Mouse (Mus musculus): ENCODE results near the gene Abcc8.
A peak's percentile ranks its signal among the peaks of the same experiment; 100 is the strongest.

Gene Abcc8

DNA sequence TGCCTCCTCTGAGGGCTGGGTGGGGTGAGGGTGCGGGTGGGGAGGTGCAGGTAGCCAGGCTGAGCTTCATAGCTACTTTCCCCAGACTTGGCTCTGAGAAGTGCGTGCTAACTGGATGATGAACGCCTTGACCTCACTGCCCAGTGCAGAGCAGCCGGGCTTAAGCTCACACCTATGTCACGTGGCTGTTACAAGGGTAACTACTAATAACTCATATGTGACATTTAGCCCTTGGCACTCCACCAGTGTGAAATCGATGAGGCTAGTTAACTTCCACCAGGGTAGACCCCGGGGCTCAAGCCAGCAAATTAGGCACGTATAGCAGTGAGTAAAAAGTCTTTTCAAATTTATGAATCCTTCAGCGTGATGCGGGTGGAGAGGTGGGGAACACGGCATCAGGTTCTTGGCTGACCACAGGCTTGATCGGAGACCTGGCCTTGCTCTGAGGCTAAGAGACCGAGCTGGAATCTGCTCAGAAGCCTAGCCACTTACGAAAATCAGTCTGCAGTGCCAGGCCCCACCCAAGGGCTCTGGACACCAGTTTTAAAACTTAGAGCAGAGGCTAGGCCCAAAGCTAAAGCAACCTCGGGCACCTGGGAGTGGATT is 68.5 kb downstream of the Abcc8 start:
- peak in 1 of 2 experiments; percentile 81 for DNase-seq (ENCODE audit: inconsistent age in 2 of 2, low spot score in 1 of 2)

DNA sequence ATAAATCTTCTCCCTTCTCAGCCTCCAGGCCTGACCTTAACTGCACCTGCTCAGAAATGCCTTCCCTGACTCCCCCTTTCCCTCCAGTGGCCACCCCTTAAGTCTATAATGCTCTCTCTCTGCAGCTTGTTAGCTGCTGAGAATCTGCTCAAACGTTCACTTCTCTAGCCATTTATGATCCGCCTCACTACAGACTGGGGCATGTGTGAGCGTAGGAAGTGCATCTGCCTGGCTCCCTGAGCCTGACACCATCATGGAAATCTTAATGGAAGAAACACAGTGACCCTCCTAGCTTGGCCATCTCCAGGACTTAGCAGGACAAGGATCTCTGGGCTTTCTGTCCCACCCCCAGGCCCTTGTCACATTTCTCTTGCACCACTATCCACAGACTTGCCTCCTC is 69.8 kb downstream of the Abcc8 start:
- no peak for DNase-seq (ENCODE audit: inconsistent age in 2 of 2, low spot score in 1 of 2)

DNA sequence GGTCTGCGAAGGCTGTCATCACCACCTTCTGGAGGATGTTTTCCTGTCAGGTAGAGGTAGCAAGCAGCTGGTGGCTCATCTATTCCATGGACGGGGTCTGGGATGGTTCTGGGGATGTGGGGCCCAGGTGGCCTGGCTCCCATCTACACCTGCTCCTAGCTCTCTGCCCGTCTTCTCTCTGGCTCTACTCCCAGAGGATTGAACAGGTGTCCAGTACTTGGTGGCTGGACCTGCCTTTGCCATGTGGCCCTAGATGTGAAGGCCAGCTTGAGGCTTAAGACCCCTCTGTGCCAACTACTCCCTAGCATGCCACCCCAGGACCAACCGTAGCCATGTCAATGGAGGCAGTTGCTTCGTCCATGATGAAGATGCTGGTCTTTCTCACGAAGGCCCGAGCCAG is 74.3 kb downstream of the Abcc8 start:
- no peak for DNase-seq (ENCODE audit: inconsistent age in 2 of 2, low spot score in 1 of 2)

DNA sequence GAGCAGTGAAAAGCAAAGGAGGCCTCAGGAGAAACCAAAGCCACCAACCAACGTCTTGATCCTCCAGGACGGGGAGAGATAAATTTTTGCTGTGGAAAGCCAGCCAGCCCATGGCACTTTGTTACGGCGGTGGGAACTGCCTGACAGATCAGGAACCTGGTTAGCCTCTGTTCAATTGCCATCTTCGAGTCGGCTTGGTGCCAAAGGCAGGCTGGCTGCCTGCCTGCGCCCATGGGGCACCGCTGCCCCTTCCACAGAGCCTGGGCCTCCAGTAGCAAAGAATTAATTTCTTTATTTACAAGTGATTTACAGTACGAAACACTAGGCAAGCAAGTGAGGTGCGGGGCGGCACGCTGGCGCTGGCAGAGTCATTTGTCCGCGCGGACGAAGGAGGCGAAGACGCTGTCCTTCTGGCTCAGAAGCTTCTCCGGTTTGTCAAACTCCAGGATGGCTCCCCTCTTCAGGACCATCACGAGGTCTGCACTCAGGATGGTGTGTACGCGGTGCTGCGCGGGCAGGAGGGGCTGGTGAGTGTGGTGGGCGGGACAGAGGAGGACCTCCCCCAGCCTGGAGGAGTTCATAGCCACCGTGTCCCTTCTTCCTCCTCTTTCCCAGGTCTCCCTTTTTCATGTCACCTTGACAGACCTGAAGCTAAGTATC is 75.4 kb downstream of the Abcc8 start:
- DNase-seq (ENCODE audit: inconsistent age in 2 of 2, low spot score in 1 of 2), result no peak

DNA sequence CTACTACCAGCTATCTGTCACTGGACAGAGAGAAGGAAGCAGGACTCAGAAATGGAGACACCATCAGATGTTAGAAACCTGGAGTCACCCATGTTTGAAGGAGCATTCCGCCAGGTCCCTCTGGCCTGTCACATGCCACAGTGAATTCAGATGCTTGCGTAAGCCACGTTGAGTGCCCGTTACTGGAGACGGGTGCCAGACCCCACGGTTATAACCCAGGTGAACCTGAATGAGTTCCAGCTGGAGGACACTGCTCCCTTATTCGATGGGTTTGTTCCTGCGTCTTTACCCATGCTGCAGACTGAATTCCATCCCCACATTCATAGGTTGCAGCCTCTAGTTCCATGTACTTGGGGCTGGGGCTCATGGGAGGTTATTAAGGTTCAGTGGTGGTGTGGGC is 76.1 kb downstream of the Abcc8 start:
- DNase-seq (ENCODE audit: inconsistent age in 2 of 2, low spot score in 1 of 2), result no peak

DNA sequence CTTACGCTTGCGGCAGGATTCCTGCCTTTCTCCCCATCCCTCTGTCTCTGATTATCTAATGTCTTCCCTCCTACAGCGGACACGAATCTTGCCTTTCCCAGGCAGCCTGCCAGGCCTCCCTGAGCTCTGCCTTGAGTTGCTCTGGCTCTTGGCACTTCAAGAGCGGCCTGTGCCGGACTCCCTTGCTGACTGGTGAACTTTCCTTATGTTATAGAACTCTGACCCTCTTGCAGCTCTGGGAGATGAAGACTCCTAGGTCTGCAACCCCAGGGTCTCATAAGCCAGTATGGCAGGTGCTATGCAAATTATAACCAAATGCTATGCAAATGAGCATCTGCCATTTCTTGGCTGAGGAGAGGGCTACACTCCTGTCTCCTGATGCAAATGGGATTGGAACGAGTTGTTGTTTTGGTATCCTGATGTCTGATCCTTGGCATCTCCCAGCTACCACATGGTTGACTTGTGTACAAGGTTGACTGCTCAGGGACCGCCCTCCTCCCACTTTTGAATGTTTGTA is 76.7 kb downstream of the Abcc8 start:
- no peak for DNase-seq (ENCODE audit: inconsistent age in 2 of 2, low spot score in 1 of 2)

DNA sequence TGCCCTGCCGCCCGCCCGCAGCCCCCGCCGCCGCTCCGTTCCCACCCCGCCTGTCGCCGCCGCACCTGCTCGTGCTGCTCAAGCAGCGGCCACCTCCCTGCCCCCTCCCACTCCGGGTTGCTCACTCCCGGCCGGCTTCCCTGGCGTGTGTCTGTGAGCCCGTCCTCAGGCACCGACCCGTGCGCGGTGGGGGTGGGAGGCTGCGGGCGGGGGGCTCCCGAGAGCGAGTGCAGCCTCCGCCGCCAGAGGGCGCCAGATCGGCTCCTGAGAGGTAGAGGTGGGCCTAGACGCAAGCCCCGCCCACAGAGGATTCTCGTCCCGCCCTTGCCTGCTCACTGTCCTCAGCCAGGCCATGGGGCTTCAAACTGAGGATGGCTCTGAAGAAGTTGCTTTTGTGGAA is 79.3 kb downstream of the Abcc8 start, which contains the start of gene Kcnj11:
Gene Kcnj11 (minus strand): TSS at position 202 of the 400 bp plus-strand sequence.
- peak; percentile 77 to 86 for DNase-seq (ENCODE audit: inconsistent age in 2 of 2, low spot score in 1 of 2)

DNA sequence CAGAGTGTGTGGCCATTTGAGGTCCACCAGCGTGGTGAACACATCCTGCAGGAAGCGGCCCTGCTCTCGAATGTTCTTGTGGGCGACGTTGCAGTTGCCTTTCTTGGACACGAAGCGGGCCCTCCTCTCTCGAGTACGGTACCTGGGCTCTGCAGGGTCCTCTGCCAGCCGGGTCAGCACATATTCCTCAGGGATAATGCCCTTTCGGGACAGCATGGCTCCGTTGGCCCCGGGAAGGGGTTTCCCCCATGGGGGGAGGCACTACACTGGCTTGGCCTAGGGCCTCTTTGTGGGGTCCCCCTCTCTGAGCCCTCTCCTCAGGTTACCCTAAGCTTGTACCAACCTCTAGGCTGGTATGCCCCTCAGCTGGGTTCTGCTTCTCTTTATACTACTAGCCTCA is 80.2 kb downstream of the Abcc8 start:
- DNase-seq (ENCODE audit: inconsistent age in 2 of 2, low spot score in 1 of 2), result no peak

DNA sequence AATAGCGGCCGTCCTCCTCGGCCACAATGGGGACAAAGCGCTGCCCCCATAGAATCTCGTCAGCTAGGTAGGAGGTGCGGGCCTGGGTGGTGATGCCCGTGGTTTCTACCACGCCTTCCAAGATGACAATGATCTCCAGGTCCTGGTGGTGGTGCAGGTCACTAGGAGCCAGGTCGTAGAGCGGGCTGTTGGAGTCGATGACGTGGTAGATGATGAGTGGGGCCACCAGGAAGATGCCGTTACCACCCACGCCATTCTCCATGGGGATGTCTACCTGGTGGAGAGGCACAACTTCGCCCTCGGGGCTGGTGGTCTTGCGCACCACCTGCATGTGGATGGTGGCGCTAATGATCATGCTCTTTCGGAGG is 80.9 kb downstream of the Abcc8 start:
- DNase-seq (ENCODE audit: inconsistent age in 2 of 2, low spot score in 1 of 2), result no peak

DNA sequence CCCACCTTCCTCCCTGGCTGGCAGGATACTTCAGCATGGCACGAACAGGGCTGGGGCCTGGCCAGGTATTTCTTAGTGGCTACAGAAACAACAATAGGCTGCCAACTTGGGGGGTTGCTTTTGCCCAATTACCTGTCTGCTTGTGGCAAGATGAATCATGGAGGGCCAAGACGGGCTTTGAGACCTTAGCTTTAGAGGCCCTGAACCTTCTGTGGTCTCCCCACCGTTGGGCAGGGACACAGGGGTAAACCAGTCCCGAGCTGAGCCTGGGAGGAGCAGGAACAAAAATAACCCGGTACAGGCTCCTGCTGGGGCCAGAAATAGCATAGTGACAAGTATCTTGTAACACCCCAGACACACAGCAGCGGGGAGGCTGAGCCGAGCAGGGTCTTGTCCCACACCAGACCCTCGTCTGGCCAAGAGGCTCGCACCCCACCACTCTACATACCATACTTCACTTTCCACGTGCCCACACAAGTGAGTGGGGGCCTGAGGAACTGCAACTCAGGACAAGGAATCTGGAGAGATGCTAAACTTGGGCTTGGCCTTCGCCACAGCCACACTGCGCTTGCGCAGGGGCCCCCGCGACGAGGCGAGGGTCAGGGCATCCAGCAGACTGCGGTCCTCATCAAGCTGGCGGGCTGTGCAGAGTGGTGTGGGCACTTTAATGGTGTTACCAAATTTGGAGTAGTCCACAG is 81.5 kb downstream of the Abcc8 start:
- DNase-seq (ENCODE audit: inconsistent age in 2 of 2, low spot score in 1 of 2), result no peak

DNA sequence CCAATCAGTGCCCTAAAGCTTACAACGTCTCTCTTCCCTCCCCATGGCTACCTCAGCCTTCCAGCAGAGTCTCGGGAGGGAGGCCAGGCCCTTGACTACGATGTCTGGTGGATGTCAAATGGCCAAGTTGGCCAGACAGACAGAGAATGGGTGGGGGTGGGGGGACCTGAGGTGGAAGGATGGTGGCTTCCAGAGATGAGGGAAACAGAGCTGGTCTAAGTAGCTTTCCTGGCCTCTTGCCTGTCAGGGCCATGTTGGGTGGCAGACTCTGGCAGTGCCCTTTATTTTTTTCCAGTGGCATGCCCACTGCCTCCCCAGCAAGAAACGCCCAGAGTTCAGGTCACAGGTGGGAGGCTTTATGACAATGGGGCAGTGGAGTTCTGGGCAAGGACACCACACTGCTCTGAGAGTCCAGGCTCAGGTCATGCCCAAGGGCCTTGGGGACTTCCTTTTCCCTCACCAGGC is 82.5 kb downstream of the Abcc8 start:
- DNase-seq (ENCODE audit: inconsistent age in 2 of 2, low spot score in 1 of 2), result no peak

DNA sequence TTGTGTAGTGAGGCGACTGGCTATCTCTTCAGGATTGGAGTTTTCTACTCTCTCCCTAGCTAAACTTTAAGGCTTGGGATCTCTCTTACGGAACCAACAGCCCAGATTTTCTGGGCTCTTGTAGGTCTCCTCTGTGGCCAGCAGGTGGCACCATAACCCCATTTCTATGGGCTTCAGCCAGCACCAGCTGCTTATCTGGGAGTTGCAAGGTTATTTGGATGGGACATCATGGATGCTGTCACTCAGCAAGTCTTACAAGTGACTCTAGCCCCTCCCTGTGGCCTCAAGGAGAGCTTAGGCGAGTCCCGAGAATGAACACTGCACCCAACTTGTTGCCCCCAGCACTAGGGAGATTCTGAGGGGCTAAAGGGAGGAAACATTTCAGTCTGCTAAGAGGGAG is 83.7 kb downstream of the Abcc8 start:
- DNase-seq (ENCODE audit: inconsistent age in 2 of 2, low spot score in 1 of 2), result peak; percentile 62 to 88

DNA sequence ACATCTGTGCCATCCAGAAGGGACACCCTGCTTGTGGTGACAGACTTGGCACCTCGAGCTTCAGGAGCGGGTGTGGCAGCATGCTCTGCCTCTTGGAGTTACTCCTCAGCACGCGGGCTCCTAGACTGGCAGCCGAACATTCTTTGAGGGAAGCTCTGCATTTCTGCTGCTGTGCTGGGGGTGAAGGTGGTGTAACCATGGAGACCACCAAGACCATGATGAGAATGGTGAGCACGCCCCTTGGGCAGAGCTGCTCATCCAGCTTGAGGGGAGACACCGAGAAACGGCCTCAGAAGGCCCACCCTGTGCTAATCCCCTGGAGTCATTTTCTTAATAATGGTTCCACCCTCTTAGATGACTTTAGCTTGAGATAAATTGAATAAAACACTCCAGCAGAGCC is 87.0 kb downstream of the Abcc8 start:
- no peak for DNase-seq (ENCODE audit: inconsistent age in 2 of 2, low spot score in 1 of 2)

DNA sequence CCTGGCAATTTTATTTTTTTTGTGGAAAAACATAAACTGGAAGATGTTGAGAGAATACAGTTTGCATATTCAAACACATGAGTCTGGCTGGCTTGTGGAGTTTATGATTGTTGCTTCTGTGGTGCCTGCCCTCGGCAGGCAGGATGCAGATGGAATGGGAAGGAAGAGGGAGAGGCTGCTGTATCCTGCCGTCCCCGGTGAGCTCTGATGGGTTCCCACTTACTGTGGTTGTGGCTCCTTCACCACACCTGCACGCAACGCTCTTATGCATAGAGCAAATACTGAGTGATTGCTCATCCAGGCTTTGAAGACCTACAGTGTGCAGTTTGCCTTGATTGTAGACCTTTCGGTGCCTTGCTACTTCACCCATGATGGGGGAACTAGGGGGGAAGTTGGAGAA is 91.6 kb downstream of the Abcc8 start:
- DNase-seq (ENCODE audit: inconsistent age in 2 of 2, low spot score in 1 of 2), result no peak

DNA sequence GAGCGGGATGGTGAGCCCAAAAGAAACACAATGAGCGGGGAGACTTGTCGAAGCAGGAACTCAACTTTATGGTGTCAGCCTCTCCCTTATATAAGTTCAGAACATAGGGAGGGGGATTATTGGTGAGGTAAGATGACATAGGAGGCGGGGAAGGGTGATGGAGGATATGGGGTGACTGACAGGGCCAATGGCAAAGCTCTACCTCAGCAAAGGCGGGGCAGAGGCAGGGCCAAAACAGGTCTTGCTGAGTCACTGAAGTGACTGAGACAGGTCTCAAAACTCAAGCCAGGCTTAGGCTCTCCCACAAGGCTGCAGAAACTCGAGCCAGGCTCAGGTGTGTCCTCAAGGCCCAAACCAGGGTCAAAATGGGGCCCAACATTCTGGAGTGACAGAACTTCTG is 93.5 kb downstream of the Abcc8 start:
- no peak for DNase-seq (ENCODE audit: inconsistent age in 2 of 2, low spot score in 1 of 2)

DNA sequence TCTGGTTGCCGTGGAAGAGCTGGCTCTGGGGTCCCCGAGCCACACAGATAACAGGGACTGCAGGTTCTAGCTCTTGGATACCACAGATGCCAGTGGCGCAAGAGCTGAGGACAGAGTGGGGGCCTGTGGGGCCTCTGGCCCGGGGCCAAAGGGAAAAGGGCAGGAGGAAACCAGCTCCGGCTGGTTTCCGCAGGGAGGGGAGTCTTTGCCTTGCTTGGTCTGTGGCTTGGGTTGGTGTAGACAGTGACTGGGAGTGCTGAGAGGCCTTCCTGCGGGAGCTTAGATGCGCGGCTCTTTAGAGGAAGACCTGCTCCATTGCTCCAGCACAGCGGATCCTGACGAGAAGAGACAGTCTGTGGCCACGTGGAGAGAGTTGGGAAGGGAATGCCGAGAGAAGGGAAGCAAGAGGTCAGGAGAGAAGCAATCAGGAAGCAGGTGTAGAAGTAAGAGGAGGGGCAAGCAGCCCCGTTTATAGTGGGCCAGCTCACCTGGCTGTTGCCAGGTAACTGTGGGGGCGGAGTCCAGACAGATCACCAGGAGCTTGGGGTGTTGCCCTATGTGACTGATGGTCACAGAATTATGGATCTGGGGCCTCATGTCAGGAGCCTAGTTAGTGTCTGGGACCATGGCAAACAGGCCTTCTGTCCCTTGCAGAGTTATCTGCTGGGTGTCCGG is 94.9 kb downstream of the Abcc8 start:
- no peak for DNase-seq (ENCODE audit: inconsistent age in 2 of 2, low spot score in 1 of 2)

DNA sequence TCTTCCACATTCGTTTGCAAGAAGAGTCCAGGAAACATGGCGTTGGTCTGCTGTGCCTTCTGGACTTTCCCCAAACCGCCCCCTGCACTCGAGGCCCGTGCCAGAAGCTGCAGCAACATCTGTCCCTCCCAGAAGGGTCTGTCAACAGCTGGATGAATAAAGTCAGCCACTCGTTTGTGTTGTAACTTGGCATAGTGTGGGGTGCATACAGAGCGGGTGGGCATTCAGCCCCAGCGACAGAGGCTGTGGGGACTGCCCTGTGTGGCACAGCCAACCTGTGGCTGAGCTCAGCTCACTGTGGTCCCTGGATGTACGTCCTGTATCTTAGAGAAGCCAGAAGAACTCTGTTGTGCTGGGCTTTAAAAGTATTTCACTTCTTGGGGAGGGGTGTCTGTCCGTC is 95.8 kb downstream of the Abcc8 start:
- DNase-seq (ENCODE audit: inconsistent age in 2 of 2, low spot score in 1 of 2), result no peak

DNA sequence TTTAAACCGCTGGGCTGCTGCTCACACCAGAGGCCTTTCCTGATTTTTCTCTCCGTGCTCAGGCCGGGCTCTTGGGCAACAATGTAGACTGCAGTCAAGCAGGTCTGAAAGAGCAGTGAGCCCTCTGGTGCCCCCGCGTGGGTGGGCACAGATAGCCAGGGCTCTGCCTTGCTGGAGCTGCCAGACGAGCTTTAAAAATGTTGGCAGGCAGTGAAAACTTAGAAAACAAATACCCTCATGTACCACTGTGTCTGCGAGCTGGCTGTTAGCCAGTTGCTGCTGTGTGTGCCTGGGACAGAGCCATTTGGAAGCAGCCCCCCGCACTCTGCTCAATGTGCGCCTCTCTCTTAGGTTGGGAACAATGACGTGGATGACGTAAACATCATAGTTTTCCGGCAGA is 102.2 kb downstream of the Abcc8 start:
- DNase-seq (ENCODE audit: inconsistent age in 2 of 2, low spot score in 1 of 2), result no peak

DNA sequence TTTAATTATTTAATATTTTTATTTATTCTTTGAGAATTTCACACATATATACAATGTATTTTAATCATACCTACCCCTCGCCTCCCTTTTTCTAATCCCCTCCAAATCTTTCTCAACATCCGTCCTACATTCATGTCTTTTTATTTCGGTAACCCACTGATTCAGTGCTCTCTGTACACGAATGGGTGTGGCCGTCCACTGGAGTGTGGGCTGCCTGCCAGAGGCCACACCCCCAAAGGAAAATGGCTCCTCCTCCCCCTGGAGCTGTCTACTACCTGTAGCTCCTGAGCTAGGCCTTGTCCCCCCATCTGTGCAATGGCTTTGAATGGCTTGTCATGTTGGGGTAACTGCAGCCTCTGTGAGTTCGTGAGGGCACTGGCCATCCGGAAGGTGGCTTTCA is 103.0 kb downstream of the Abcc8 start:
- DNase-seq (ENCODE audit: inconsistent age in 2 of 2, low spot score in 1 of 2), result no peak

DNA sequence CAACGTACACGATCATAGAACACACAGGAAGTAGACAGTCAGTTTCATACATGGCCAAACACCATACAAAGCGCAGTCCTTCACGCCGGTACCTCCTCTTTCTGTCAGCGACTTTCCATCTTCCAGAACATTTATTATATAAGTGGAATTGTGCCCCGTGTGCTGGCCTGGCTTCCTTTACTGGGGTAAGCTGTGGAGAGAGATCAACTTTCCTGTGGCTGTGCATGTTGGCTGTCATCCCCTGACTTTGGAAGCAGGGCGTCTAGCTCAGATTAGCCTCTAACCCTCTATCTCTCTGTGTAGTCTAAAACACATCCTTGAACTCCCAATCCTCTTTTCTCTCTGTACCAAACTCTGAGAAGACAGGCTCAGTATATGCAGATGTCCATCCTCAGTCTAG is 111.0 kb downstream of the Abcc8 start:
- DNase-seq (ENCODE audit: inconsistent age in 2 of 2, low spot score in 1 of 2), result no peak

DNA sequence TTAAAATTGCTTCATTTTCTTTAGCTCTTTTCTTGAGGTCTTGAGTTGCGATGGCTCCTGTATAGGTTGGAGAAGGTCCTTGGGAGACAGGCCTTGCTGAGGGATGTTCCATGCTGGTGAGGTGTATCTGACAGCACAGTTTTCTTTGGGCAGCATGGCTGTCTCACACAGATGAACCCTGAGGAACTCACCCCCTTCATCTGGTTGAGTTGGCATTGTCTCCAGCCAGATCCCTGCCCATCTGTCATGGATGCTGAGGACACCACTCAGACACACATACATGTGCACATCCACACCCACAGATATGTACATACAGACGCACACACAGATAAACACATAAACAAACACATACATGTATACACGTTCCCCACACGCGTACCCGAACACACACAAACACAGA is 116.5 kb downstream of the Abcc8 start:
- no peak for DNase-seq (ENCODE audit: inconsistent age in 2 of 2, low spot score in 1 of 2)

DNA sequence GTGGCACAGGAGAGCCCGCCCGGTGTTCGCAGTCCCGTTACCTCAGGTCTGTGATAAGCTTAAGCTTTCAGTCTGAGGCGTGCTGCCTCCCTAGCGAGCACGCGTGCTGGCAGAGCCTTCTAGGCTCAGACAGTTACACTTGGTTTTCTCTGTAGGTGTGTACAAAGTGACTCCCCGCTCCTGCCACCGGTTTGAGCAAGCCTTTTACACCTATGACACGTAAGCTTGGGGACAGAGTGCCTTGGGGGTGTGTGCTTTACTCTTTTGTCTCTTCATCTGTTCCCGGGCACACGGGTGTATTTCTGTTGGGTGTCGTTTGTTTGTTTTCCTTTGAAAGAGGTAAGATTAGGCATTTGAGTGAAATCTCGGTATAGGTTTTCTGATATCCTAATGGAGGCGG is 118.2 kb downstream of the Abcc8 start:
- DNase-seq (ENCODE audit: inconsistent age in 2 of 2, low spot score in 1 of 2), result no peak
